In the genomic region with DNA sequence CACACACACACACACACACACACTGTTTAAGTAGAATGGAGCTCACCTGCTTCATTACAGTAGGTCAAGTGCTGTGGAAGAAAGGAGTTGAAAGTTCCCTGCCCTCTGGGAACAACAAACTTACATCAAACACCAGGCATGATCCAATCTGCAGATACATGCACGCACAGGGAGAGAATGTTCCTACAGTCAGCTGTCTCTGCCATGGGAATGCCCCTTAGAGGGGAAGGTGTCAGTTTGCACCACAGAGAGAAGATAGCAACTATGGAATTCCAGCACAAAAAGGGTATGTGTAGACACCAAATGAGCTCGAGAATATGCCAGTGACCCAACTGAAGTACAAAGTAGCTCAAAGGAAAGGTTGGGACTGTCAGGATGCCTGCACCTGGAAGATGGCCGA, we compare ENCODE assay signal across 15 mouse cellular contexts.
"Had no signal": no experiment of that assay in that cellular context is flagged by ENCODE, and none has a peak within 500 bp of the region (broad histone marks: within the 10 kb centered on the region; RNA-seq: fewer than 3 reads in every experiment).

No protein-coding gene starts in this region.

- H3K27ac ChIP-seq: kidney, embryonic 15.5 days; liver, embryonic 13.5 days; midbrain, embryonic 13.5 days; neural tube, embryonic 12.5 days had no signal

- H3K9ac ChIP-seq: kidney, embryonic 15.5 days; liver, embryonic 13.5 days; liver, postnatal 0 days; lung, embryonic 15.5 days; midbrain, embryonic 13.5 days; neural tube, embryonic 12.5 days had no signal

- ATAC-seq: intestine, embryonic 16.5 days; liver, postnatal 0 days; midbrain, embryonic 13.5 days had no signal

- H3K9me3 ChIP-seq: kidney, embryonic 15.5 days; liver, embryonic 13.5 days; lung, embryonic 15.5 days; midbrain, embryonic 13.5 days; neural tube, embryonic 12.5 days had no signal

- H3K4me2 ChIP-seq: kidney, embryonic 15.5 days; liver, embryonic 13.5 days; midbrain, embryonic 13.5 days; neural tube, embryonic 12.5 days had no signal

- H3K27me3 ChIP-seq: kidney, embryonic 15.5 days; liver, embryonic 13.5 days; lung, embryonic 15.5 days; midbrain, embryonic 13.5 days; neural tube, embryonic 12.5 days had no signal

- DNase-seq: kidney, adult 2 months; kidney, postnatal 14 days; left cerebral cortex, postnatal 4 days; liver; liver, embryonic 13.5 days; liver, postnatal 0 days; lung, postnatal 14 days; retina, postnatal 1 day; thymus, adult 18-20 months; thymus, postnatal 14 days had no signal

- H3K4me3 ChIP-seq: kidney, embryonic 15.5 days; liver, embryonic 13.5 days; lung, embryonic 15.5 days; midbrain, embryonic 13.5 days; neural tube, embryonic 12.5 days had no signal

- H3K36me3 ChIP-seq: kidney, embryonic 15.5 days; liver, embryonic 13.5 days; midbrain, embryonic 13.5 days; neural tube, embryonic 12.5 days had no signal

- H3K4me1 ChIP-seq: liver, embryonic 13.5 days; midbrain, embryonic 13.5 days; neural tube, embryonic 12.5 days had no signal
